Mouse (Mus musculus) liver, adult 2 months (tissue): ENCODE measurements around the gene Dock2. TPM values are rescaled to one million over a fixed set of nuclear protein-coding genes. Genes with fewer than 3 reads are reported as not detected.
A peak's percentile ranks its signal among the peaks of the same experiment; 100 is the strongest.
"Not testable (repeated sequence)": the region's sequence is repeated elsewhere in the genome, so short reads cannot be mapped to it uniquely, and the experiment has no call there.

Experiments
- DNase-seq: peaks from one replicate; pipeline ENCODE4 v3.0.0-alpha.2; 2011; ENCODE audit warnings: low read depth, low spot score; ENCODE audit errors: extremely low read depth
- H3K27ac ChIP-seq: fragments of 200-500 bp; replicated peaks from 2 replicates; pipeline ENCODE4 v1.5.1; 2012; ENCODE audit warnings: low read depth, mild to moderate bottlenecking, control low read depth, inconsistent platforms, low read length; ENCODE audit not compliant: insufficient read depth
- H3K27me3 ChIP-seq: fragments of 200-500 bp; 2 replicates; pipeline ENCODE4 v1.6.1; 2012; ENCODE audit warnings: mild to moderate bottlenecking, moderate library complexity, low read length, inconsistent platforms; ENCODE audit not compliant: control insufficient read depth, insufficient read depth
- H3K36me3 ChIP-seq: fragments of 200-500 bp; 2 replicates; pipeline ENCODE4 v1.6.1; 2012; ENCODE audit warnings: low read length, inconsistent platforms; ENCODE audit not compliant: control insufficient read depth, insufficient read depth
- H3K4me1 ChIP-seq: fragments of 200-500 bp; 2 replicates; pipeline ENCODE4 v1.6.1; 2011; ENCODE audit warnings: low read length; ENCODE audit not compliant: control insufficient read depth, insufficient read depth
- H3K4me3 ChIP-seq: fragments of 200-500 bp; 2 replicates; pipeline ENCODE4 v1.5.1; 2011; ENCODE audit warnings: low read depth, mild to moderate bottlenecking, control low read depth, low read length, moderate library complexity; ENCODE audit not compliant: insufficient read depth
- H3K79me2 ChIP-seq: fragments of 200-500 bp; 2 replicates; pipeline ENCODE4 v1.6.1; 2012; ENCODE audit warnings: inconsistent platforms, mild to moderate bottlenecking, low read length, moderate library complexity; ENCODE audit not compliant: control insufficient read depth, insufficient read depth
- H3K9ac ChIP-seq: fragments of 200-500 bp; 2 replicates; pipeline ENCODE4 v1.6.1; 2012; ENCODE audit warnings: low read depth, mild to moderate bottlenecking, control low read depth, inconsistent platforms, low read length
- CTCF ChIP-seq: fragments of 200-500 bp; IDR thresholded peaks from 2 replicates; pipeline ENCODE4 v1.5.1; 2011; ENCODE audit warnings: low read depth, low read length, control low read depth
- POLR2A ChIP-seq: fragments of 200-500 bp; IDR thresholded peaks from 2 replicates; pipeline ENCODE4 v1.6.1; 2011; ENCODE audit warnings: low read length, control low read depth; ENCODE audit not compliant: insufficient read depth; ENCODE audit errors: extremely low read depth
- WGBS: fragments of 180-500 bp; shearing (Covaris S2); methylation state at CpG from one replicate; pipeline ENCODE4 v1.1.7; 2018; 5-methylcytosine and 5-hydroxymethylcytosine counted together
- polyA plus RNA-seq: library from polyadenylated mRNA; depleted of rRNA; stranded (reverse); fragments of >200 nt; gene quantifications from 2 replicates; pipeline ENCODE4 v1.2.3, GENCODE M21; 2012
- total RNA-seq: library from RNA; depleted of rRNA; stranded (reverse); fragments of >200 nt; gene quantifications from 2 replicates; pipeline ENCODE4 v1.2.3, GENCODE M21; 2014

Dock2 gene
- total and polyA plus RNA-seq, 2 experiments = 0.95 to 4.0 TPM

DNA sequence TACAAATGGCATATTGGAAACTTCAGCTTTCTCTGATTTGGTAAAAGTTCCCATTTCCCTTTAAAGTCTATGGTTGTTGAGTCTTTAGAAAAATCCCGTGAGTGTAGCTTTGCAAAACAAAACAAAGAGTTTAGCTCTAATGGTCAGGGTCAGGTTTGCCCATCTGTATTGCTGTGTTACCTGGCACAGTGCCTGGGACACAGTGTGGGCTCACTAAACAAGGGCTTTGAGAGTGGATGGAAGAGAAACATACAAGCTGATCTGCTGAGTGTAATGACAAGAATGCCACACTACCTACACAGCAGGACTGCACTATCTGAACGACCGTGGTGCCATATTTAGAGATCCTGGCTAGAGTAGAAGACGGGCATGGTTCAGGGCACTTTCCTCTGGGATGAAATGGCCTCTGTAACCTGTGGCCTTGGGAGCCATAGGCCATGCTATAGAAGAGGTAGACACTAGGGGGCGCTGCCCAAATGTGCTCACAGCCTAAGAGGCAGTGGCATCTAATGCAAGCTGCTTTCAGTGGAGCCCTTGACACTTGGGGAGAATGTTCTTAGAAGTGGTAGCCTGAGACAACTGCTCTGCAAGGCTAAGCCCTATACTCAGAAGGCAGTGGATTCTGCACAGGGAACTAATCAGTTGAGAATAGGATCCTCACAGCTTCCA is 547.5 kb downstream of the Dock2 start:
- WGBS = 37% methylated on average over 5 of the region's 5 CpGs
- H3K27me3 ChIP-seq = no peaks in the 10 kb centered on the region
- H3K79me2 ChIP-seq = no peaks in the 10 kb centered on the region
- TF ChIP-seq POLR2A (no peak), CTCF (peak; percentile 43)
- no peak overlapping the region for H3K4me3 ChIP-seq
- H3K9ac ChIP-seq = no peak overlapping the region
- H3K36me3 ChIP-seq = no peaks in the 10 kb centered on the region
- no peak for DNase-seq
- no peaks in the 10 kb centered on the region for H3K4me1 ChIP-seq
- no peak overlapping the region for H3K27ac ChIP-seq

DNA sequence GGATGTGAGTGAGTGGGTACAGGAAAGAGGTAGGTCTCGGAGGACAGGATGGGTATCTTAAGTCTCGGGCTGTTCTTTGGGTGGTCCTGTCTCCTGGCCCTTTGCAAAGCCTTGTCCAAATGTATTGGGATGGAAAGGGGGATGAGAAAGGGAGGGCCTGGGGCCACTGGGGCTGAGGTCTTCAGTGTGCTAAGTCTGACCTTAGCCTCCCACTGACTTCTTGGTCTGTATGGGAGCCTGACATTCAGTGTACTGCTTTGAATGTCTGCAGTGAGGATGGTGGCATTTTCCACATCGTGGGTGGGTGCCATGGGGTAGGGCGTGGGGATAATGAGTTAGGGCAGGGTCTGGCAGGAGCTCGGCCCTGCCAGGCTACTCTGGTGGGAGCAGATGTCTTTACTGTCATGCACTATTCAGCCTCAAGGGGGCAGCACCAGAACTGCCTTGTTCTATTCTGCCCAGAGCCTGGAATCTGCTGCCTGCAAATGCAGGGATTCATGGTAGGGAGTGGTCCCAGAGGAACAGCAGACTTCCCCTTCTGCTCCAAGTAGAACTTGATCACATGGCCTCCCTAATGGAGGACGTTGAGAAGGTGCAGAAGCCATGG is 554.8 kb downstream of the Dock2 start:
- 36% methylated on average over 6 of the region's 6 CpGs for WGBS
- Histone ChIP-seq H3K9ac (no peak overlapping the region), H3K79me2 (no peaks in the 10 kb centered on the region), H3K27ac (no peak overlapping the region), H3K4me1 (no peaks in the 10 kb centered on the region), H3K27me3 (no peaks in the 10 kb centered on the region), H3K36me3 (no peaks in the 10 kb centered on the region), H3K4me3 (no peak overlapping the region)
- peak; percentile 2 for DNase-seq
- TF ChIP-seq POLR2A = no peak
- peak; percentile 60 for TF ChIP-seq CTCF

DNA sequence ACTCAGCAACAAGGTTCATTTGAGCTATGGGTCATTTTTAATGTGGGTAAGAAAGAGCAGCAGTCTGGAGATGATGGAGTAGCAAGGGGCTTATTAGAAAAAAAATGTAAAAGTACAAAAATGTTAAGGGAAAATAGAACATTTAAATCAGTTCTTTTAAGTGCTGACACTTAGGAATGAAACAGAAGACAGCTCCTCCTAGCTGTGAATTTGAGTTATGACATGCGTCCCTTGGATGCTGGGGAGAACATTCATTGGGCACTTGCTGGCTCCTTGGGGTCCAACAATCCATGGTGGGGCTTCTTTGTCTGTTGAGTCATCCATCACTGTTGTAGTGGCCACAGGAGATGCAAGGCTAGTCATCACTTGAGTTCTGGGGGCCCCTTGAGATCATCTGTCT is 556.5 kb downstream of the Dock2 start:
- Histone ChIP-seq H3K4me1 (no peaks in the 10 kb centered on the region), H3K79me2 (no peaks in the 10 kb centered on the region), H3K27ac (no peak overlapping the region), H3K4me3 (no peak overlapping the region), H3K27me3 (0 out of 2 replicates have a peak, but pooled peaks cover 3% of the 10 kb centered on the region), H3K36me3 (no peaks in the 10 kb centered on the region), H3K9ac (no peak overlapping the region)
- 33% methylated on average over 1 of the region's 1 CpGs for WGBS
- DNase-seq = no peak
- no peak; the same call in 1 of the 2 replicates for TF ChIP-seq CTCF
- TF ChIP-seq POLR2A = no peak

DNA sequence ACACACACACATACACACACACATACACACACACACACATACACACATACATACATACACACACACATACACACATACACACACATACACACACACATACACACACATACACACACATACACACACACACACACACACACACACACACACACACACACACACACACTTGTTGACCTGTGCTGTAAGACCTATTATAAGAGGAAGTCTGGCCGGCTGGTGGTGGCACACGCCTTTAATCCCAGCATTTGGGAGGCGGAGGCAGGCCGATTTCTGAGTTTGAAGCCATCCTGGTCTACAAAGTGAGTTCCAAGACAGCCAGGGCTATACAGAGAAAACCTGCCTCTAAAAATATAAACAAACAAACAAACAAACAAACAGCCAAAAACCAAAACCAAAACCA is 563.1 kb downstream of the Dock2 start:
- 78% methylated on average over 4 of the region's 4 CpGs for WGBS
- not testable (repeated sequence) for H3K4me3 ChIP-seq, DNase-seq, H3K4me1 ChIP-seq, H3K79me2 ChIP-seq, H3K27ac ChIP-seq, H3K27me3 ChIP-seq, H3K9ac ChIP-seq, H3K36me3 ChIP-seq

DNA sequence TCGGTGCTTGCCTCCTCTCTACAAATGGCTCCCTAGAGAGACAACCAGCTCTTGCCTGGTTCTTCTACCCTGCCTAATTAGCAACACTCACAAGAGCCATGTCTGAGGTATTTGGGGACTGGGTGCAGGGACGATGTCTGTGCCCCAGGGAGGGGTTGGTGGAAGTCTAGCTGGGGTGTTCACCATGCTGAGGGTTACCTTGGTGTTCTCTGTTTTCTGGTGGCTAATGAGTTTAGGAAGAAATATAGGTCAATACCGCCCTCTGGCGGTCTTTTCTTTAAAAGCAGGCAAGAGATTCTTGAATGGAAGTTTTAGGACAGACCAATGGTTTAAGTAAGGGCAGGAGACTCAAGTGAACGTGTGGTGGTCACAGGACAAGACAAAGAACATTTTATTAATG is 570.8 kb downstream of the Dock2 start:
- TF ChIP-seq POLR2A (no peak), CTCF (0 out of 2 replicates have a peak, but pooled peaks have one; percentile 13)
- H3K4me1 ChIP-seq = no peaks in the 10 kb centered on the region
- no peaks in the 10 kb centered on the region for H3K36me3 ChIP-seq
- H3K9ac ChIP-seq = no peak overlapping the region
- H3K4me3 ChIP-seq = no peak overlapping the region
- no peaks in the 10 kb centered on the region for H3K27me3 ChIP-seq
- no peaks in the 10 kb centered on the region for H3K79me2 ChIP-seq
- no peak overlapping the region for H3K27ac ChIP-seq
- 21% methylated on average over 5 of the region's 5 CpGs for WGBS
- DNase-seq = peak; percentile 25

DNA sequence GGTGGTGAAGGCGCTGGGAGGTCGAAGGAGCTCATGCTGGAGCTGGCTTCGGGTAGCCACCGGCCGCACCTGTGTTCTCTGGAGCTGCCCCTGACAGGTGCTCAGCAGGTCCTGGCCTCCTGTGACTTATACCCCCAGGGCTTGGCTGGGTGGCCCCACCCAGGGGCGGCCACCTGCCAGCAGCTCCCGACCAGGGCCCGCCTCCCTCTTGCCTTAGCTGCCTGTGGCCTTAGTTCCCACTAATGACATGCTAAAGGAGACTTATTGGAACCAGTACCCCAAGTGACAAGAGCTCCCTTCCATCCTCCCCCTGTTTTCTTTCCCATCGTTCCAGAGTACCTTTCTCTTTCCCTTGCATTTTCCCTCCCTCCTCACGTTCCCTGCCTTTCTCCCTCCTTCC is 575.7 kb downstream of the Dock2 start, which contains the start of gene Foxi1:
Foxi1 (minus strand) TSS at position 101 of the 400 bp plus-strand sequence.
- H3K27me3 ChIP-seq = no peaks in the 10 kb centered on the region
- no peak within 1 kb of the TSS for H3K9ac ChIP-seq
- no peak within 1 kb of the TSS for H3K4me3 ChIP-seq
- WGBS = 67% methylated on average over 10 of the region's 10 CpGs
- TF ChIP-seq CTCF = no peak
- TF ChIP-seq POLR2A = no peak
- H3K4me1 ChIP-seq = no peaks in the 10 kb centered on the region
- no peaks in the 10 kb centered on the region for H3K36me3 ChIP-seq
- no peak within 1 kb of the TSS for H3K27ac ChIP-seq
- no peaks in the 10 kb centered on the region for H3K79me2 ChIP-seq
- DNase-seq = no peak
